Mouse (Mus musculus): ENCODE results near the gene Htr2b. TPM values are rescaled to one million over a fixed set of nuclear protein-coding genes. Genes with fewer than 3 reads are reported as not detected.

Gene Htr2b
- total and polyA plus RNA-seq, 3 experiments, result 0.47 TPM; not detected in 2

Other genes starting within 250 kb of the Htr2b start
- gene Itm2c, start 217.7 kb downstream of the Htr2b start, total RNA-seq (2012; rRNA removed), result 83.3 and 107 TPM in 2 replicates
- gene Itm2c, start 217.7 kb downstream of the Htr2b start, total RNA-seq (2014; rRNA removed), result 87.9 and 96.2 TPM in 2 replicates
- 72.1 and 76.6 TPM in 2 replicates for gene Itm2c, start 217.7 kb downstream of the Htr2b start, polyA plus RNA-seq (2012; ENCODE audit: insufficient read length, low read depth)
- gene 4933407L21Rik, start 183.5 kb downstream of the Htr2b start, total RNA-seq (2012; rRNA removed), result 0.08 and 0.17 TPM in 2 replicates
- 0.19 and 0.36 TPM in 2 replicates for gene 4933407L21Rik, start 183.5 kb downstream of the Htr2b start, total RNA-seq (2014; rRNA removed)
- gene 4933407L21Rik, start 183.5 kb downstream of the Htr2b start, polyA plus RNA-seq (2012; ENCODE audit: insufficient read length, low read depth), result 0.31 and 0.71 TPM in 2 replicates
- 24.3 and 25.6 TPM in 2 replicates for gene Gpr55, start 151.0 kb downstream of the Htr2b start, total RNA-seq (2012; rRNA removed)
- gene Gpr55, start 151.0 kb downstream of the Htr2b start, total RNA-seq (2014; rRNA removed), result 16.2 and 16.4 TPM in 2 replicates
- 17.3 and 20.3 TPM in 2 replicates for gene Gpr55, start 151.0 kb downstream of the Htr2b start, polyA plus RNA-seq (2012; ENCODE audit: insufficient read length, low read depth)
- gene Spata3, start 95.2 kb downstream of the Htr2b start, total RNA-seq (2012; rRNA removed), result not detected in 2 replicates
- gene Spata3, start 95.2 kb downstream of the Htr2b start, total RNA-seq (2014; rRNA removed), result not detected in 2 replicates
- gene Spata3, start 95.2 kb downstream of the Htr2b start, polyA plus RNA-seq (2012; ENCODE audit: insufficient read length, low read depth), result not detected in 2 replicates
- not detected in 2 replicates for gene 2810459M11Rik, start 66.1 kb downstream of the Htr2b start, total RNA-seq (2012; rRNA removed)
- gene 2810459M11Rik, start 66.1 kb downstream of the Htr2b start, total RNA-seq (2014; rRNA removed), result not detected in 2 replicates
- not detected in 2 replicates for gene 2810459M11Rik, start 66.1 kb downstream of the Htr2b start, polyA plus RNA-seq (2012; ENCODE audit: insufficient read length, low read depth)
- gene Psmd1, start 47.6 kb downstream of the Htr2b start, total RNA-seq (2012; rRNA removed), result 87.6 and 129 TPM in 2 replicates
- gene Psmd1, start 47.6 kb downstream of the Htr2b start, total RNA-seq (2014; rRNA removed), result 134 and 156 TPM in 2 replicates
- gene Psmd1, start 47.6 kb downstream of the Htr2b start, polyA plus RNA-seq (2012; ENCODE audit: insufficient read length, low read depth), result 191 and 196 TPM in 2 replicates
- gene Gm21972, start 21.7 kb upstream of the Htr2b start, total RNA-seq (2012; rRNA removed), result 0.47 and 1.6 TPM in 2 replicates
- gene Gm21972, start 21.7 kb upstream of the Htr2b start, total RNA-seq (2014; rRNA removed), result 4.4 and 5.3 TPM in 2 replicates
- 38.2 and 78.8 TPM in 2 replicates for gene Gm21972, start 21.7 kb upstream of the Htr2b start, polyA plus RNA-seq (2012; ENCODE audit: insufficient read length, low read depth)
- 8.4 and 10.9 TPM in 2 replicates for gene Armc9, start 42.8 kb upstream of the Htr2b start, total RNA-seq (2012; rRNA removed)
- 14.3 and 15.5 TPM in 2 replicates for gene Armc9, start 42.8 kb upstream of the Htr2b start, total RNA-seq (2014; rRNA removed)
- 15.1 and 15.2 TPM in 2 replicates for gene Armc9, start 42.8 kb upstream of the Htr2b start, polyA plus RNA-seq (2012; ENCODE audit: insufficient read length, low read depth)
- gene B3gnt7, start 190.9 kb upstream of the Htr2b start, total RNA-seq (2012; rRNA removed), result 0.08 and 0.17 TPM in 2 replicates
- not detected in 2 replicates for gene B3gnt7, start 190.9 kb upstream of the Htr2b start, total RNA-seq (2014; rRNA removed)
- not detected in 2 replicates for gene B3gnt7, start 190.9 kb upstream of the Htr2b start, polyA plus RNA-seq (2012; ENCODE audit: insufficient read length, low read depth)
- gene Ncl, start 247.4 kb upstream of the Htr2b start, total RNA-seq (2012; rRNA removed), result 359 and 490 TPM in 2 replicates
- gene Ncl, start 247.4 kb upstream of the Htr2b start, total RNA-seq (2014; rRNA removed), result 176 and 184 TPM in 2 replicates
- 2,617 and 2,771 TPM in 2 replicates for gene Ncl, start 247.4 kb upstream of the Htr2b start, polyA plus RNA-seq (2012; ENCODE audit: insufficient read length, low read depth)